ENCODE assay signal across 9 mouse cellular contexts in the genomic region with DNA sequence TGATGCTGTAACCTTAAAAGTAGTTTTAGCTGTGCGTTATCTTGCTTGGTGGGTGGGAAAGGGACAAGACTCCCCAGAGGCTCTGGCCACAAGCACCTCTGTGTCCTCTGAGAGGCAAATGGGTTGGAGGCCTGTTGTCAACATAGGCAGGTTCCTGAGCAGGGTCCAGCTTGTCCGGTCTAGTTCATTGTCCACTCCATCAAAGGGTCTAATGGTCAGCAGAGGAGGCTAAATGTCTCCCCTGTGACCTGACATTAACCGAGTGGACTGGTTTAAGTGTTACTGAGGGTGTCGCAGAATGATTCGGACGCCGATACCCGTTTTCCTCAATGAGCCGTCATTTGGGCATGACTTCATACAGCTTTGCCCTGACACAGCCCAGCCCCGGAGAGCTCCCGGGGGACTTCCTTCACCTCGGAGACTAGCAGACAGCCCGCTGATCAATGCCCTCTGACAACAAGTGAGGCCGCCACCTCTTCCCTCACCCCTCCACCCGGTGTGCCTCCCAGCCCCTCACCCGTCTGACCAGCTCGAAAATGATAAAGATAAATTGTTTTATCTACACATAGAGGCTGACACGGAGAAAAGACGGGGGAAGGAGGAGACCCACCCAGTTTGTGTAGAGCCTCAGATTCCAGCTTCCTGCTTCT.
A peak's percentile ranks its signal among the peaks of the same experiment; 100 is the strongest.
DNase-seq lines count a peak whose midpoint lies in the region; ATAC-seq lines count a peak whose summit lies in the region.
"Had no signal": no experiment of that assay in that cellular context is flagged by ENCODE, and none has a peak within 500 bp of the region (broad histone marks: within the 10 kb centered on the region; RNA-seq: fewer than 3 reads in every experiment).

No protein-coding gene starts in this region.

- peak; percentile 47; the same call in 1 of the 2 replicates for ATAC-seq in hindbrain, embryonic 11.5 days (ENCODE audit: low FRiP score)
- no peak for ATAC-seq in midbrain, embryonic 13.5 days
- ATAC-seq: CD4-positive, CD25-positive, alpha-beta regulatory T cell, adult 4 months had no signal

- no peaks in the 10 kb centered on the region for H3K36me3 ChIP-seq in heart, embryonic 10.5 days
- no peaks in the 10 kb centered on the region for H3K36me3 ChIP-seq in hindbrain, embryonic 11.5 days (ENCODE audit: control insufficient read depth, insufficient read depth, low read length)
- H3K36me3 ChIP-seq in midbrain, embryonic 13.5 days: no peaks in the 10 kb centered on the region

- 19% methylated on average over 19 of the region's 19 CpGs for WGBS in heart, embryonic 10.5 days
- WGBS in hindbrain, embryonic 11.5 days: 18% methylated on average over 19 of the region's 19 CpGs
- WGBS in midbrain, embryonic 13.5 days: 22% methylated on average over 19 of the region's 19 CpGs

- no peak for DNase-seq in heart, embryonic 10.5 days (ENCODE audit: low spot score)
- no peak for DNase-seq in heart, adult 8-10 months (ENCODE audit: low spot score)
- peak; percentile 82 for DNase-seq in MN1 (ENCODE audit: low spot score)
- DNase-seq in hindbrain, embryonic 11.5 days (ENCODE audit: low spot score): peak; percentile 67
- DNase-seq in cerebellum, adult 11-12 months: no peak
- DNase-seq in ovary, postnatal 14 days (ENCODE audit: low spot score): no peak
- no peak for DNase-seq in thymus, postnatal 0 days (ENCODE audit: low spot score)

- H3K4me1 ChIP-seq in heart, embryonic 10.5 days: peaks cover 12% of the 10 kb centered on the region
- peaks cover 2% of the 10 kb centered on the region for H3K4me1 ChIP-seq in hindbrain, embryonic 11.5 days (replicated peaks; ENCODE audit: control insufficient read depth, insufficient read depth, low read length)
- peaks cover 41% of the 10 kb centered on the region for H3K4me1 ChIP-seq in midbrain, embryonic 13.5 days (replicated peaks)

- peak overlapping the region; percentile 52 for H3K4me3 ChIP-seq in heart, embryonic 10.5 days
- H3K4me3 ChIP-seq in hindbrain, embryonic 11.5 days (ENCODE audit: low read depth, low read length): no peak overlapping the region
- H3K4me3 ChIP-seq in midbrain, embryonic 13.5 days (replicated peaks): peak overlapping the region; percentile 15; the same call in 1 of the 2 replicates

- no peak overlapping the region for H3K9ac ChIP-seq in hindbrain, embryonic 11.5 days (ENCODE audit: low read depth, low read length)
- H3K9ac ChIP-seq in midbrain, embryonic 13.5 days (replicated peaks): peak overlapping the region; percentile 51

- no peaks in the 10 kb centered on the region for H3K9me3 ChIP-seq in heart, embryonic 10.5 days
- H3K9me3 ChIP-seq in hindbrain, embryonic 11.5 days (ENCODE audit: control insufficient read depth, low read length): no peaks in the 10 kb centered on the region
- no peaks in the 10 kb centered on the region for H3K9me3 ChIP-seq in midbrain, embryonic 13.5 days

- peak overlapping the region; percentile 36; the same call in 1 of the 2 replicates for H3K27ac ChIP-seq in heart, embryonic 10.5 days
- 0 out of 2 replicates have a peak overlapping the region, but pooled peaks have one; percentile 30 for H3K27ac ChIP-seq in hindbrain, embryonic 11.5 days (ENCODE audit: low read depth, low read length)
- H3K27ac ChIP-seq in midbrain, embryonic 13.5 days: peak overlapping the region; percentile 71

- no peaks in the 10 kb centered on the region for H3K27me3 ChIP-seq in heart, embryonic 10.5 days (ENCODE audit: insufficient read depth, poor library complexity, severe bottlenecking)
- H3K27me3 ChIP-seq in hindbrain, embryonic 11.5 days (ENCODE audit: control insufficient read depth, insufficient read depth, low read length): no peaks in the 10 kb centered on the region
- peaks cover 5% of the 10 kb centered on the region; the same call in 1 of the 2 replicates for H3K27me3 ChIP-seq in midbrain, embryonic 13.5 days

- peak overlapping the region; percentile 23 for H3K4me2 ChIP-seq in hindbrain, embryonic 11.5 days (replicated peaks; ENCODE audit: low read depth, low read length)
- H3K4me2 ChIP-seq in midbrain, embryonic 13.5 days (replicated peaks): peak overlapping the region; percentile 46

Comparison
In these comparisons a context has a peak if more than half of its experiments do, and no peak if none do; other contexts are left out.
1. DNase-seq: peak in MN1 (single experiment) and hindbrain, embryonic 11.5 days (single experiment); none in heart, embryonic 10.5 days (single experiment), heart, adult 8-10 months (single experiment), cerebellum, adult 11-12 months (single experiment), ovary, postnatal 14 days (single experiment) and thymus, postnatal 0 days (single experiment).
2. Peak in every context shown above with its lines, with median percentiles within 50 percentile points of each other: H3K27ac ChIP-seq.